Mouse (Mus musculus): ENCODE measurements around the gene 1700028P14Rik.

- TF ChIP-seq POLR2A (IDR thresholded peaks at IDR 0.05; ENCODE audit: borderline replicate concordance, extremely low read depth, low read depth, low read length), result no peak
- TF ChIP-seq CTCF (IDR thresholded peaks at IDR 0.05; ENCODE audit: insufficient read depth, low read length), result 0 out of 2 replicates have a peak, but pooled peaks have one; percentile 3
These were observed 75.9 kb downstream of the 1700028P14Rik start for GRCm38 (mm10) chr19:23576685-23577084.

Measured in lung, adult 2 months (tissue).